Mouse (Mus musculus) fat pad, adult 2 months (tissue): ENCODE measurements at regions not wholly inside any gene's neighbourhood (a gene's known extent, or its start where the extent isn't known, plus 50 kb on each side); places are given as distances from the start of the nearest gene placed in this dataset.

Source experiments
- DNase-seq: peaks from one replicate; pipeline ENCODE4 v3.0.0-alpha.2; 2011; ENCODE audit warnings: low read depth, low spot score; ENCODE audit errors: extremely low read depth

DNA sequence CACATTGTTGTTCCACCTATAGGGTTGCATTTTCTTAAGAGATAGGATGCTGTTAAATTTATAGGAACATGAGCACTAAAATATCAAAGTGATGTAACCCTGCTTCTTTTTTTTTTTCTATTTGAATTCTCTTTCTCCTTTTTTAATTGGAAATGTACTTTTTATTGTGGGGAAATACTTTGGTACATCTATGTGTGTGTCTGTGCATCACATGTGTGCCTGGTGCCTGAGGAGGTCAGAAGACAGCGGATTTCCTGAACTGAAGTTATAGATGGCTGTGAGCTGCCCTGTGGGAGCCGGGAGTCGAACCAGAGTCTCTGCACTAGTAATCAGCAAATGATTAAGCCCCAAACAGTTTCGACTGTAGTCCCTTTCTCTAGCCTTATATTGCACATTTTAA is 180.7 kb downstream of the Ifng start:
- DNase-seq, result no peak

DNA sequence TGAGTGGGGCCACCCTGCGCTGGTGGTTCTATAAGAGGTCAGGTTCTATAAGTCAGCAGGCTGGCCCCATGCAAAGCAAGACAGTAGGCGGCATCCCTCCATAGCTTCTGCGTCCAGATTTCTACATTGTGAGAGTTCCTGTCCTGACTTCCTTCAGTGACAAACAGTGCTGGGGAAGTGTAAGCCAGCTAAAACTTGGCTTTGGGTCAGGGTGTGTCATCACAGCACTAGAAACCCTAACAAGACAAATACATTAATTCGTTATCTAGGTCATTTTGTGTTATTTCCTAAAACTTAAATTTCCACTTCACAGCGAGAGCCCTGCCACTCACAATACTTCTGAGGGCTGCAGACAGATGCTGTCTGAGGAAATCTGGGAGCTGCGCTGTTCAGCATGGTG is 181.3 kb downstream of the Ifng start:
- no peak for DNase-seq

DNA sequence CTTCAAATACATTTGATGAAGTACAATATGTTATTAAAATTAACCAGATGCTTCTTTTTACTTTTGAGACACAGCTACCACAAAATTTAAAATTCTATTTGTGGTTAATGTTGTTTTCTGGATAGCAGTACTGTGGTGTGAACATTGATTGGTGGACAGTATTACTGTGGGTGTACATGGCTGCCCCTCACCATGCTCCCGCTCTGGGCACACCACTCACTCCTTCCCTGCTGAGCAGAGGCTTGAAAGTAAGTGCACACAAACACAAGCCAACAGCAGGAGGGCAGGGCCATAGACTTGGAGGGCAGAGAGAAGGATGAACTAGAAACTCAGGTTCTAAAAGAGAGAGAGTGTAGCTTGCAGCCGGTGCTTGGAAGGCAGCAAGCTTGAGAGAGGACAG is 182.1 kb downstream of the Ifng start:
- DNase-seq, result no peak

DNA sequence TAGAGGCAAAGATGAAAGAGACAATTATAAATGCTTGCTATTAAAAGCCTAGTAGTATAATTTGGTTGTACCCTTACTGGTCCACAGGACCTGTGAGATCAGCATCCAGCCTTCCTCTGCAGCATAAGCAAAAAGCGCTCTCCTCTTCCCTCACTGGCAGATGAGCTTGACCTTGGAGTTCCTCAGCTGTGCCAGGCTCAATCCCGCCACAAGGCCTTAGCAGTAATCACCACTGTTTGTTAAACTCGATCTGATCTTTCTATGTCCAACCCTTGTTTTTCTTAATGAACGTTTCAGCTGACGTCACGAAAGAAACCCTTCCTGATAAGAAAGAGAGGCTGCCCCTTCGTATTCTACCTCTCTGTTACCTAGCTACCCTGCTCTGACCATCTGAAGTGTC is 183.5 kb downstream of the Ifng start:
- DNase-seq, result no peak

DNA sequence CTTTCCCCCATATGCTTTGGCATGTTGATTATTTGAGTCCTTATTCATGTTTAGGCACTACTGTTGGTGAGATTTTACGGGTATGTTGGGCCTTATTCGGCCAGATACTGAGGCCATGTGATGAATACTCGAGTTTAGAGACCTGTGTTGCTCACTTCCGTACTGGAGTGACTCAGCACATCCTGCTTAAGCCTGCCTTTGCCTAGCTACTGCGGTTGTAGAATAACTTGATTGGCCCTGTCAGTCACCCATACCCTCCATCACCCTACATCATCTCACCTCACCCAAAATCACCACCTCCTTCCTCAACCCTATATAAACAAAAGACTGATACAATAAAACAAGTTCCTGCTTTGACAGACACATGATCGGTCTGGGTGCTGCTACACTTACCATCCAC is 187.2 kb downstream of the Ifng start:
- DNase-seq, result no peak

DNA sequence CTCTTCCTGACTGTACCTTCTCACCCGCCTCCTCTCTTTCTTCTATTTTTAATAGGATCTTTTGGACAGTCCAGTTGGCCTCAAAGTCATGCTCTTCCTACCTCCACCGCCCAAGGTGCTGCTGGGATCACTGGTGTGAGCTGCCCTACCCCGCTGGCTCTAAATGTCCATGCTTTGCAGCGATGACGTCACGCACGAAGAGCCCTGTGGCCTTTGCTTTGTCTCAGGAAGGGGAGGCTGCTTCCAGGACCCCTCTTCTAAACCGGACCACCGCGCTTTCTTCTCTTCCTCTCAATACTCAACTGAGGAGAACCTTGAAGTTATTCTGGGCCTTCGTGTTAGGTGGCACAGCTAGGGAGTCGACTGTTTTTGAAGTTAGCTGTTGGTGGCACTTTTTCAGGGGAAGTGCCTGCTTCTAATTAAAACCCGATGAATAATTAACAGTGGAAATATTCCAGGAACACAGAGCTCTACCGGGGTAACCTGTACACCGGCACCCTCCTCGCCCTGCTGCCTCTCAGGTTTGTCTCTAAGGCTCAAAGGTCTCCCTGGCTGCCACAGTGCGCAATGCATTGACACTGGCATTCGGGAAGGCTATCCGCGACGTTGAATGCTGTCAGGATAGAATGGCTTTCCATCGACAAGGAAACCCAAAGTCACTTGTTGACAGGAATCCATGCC is 188.7 kb downstream of the Ifng start:
- DNase-seq, result no peak

DNA sequence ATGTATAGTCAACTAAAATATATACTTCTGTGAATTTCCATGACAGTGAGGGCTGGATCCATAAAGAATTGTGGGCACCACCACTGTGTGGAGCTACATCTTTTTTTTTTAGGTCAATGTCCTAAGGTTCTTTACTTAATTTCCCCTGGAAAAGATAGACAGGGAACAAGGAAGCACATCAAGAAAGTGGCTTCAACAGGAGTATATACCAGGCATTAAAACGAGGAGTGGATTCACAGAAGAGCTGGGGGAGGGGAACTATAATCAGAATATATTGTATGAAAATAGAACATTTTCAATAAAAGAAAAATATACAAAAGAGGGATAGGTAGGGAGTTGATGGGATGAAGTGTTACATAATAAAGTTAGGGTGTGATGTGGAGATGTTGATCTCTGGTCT is 190.9 kb downstream of the Ifng start:
- DNase-seq, result no peak

DNA sequence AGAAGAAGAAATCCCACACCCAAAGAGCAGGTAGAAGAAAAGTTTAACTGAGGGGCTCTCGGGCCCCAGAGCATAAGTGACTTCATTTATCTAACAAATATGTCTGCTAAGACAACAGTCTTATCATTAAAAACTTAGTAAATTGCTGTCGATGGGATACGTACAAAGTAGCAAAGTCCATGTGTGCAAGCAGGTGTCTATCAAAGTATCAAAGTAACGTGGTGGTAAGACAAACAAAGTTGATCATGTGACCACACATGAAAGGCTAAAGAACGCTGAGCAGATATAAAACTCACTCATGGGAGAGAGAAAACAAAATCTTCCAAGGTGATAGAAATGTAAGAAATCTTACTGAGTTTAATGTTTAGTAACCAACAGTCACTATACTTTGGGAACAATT is 191.3 kb downstream of the Ifng start:
- no peak for DNase-seq

DNA sequence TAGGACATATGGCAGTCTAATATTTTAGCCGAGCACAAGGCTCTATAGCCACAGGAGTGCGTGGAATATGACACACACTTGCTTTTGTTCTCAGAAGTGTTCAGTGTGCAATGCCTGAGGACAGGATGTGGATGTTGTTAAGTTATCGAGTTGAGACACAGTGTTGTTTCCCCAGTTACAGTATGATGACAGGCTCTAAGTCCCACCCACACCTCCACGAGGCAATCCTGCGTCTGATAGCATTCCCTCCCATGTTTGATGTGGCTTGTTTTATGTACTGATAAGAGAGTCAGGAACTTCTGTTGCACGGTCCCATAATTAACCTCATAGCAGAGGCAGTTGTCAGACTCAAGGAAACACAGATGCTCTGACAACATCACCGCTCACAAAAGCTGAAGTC is 192.6 kb downstream of the Ifng start:
- DNase-seq, result no peak

DNA sequence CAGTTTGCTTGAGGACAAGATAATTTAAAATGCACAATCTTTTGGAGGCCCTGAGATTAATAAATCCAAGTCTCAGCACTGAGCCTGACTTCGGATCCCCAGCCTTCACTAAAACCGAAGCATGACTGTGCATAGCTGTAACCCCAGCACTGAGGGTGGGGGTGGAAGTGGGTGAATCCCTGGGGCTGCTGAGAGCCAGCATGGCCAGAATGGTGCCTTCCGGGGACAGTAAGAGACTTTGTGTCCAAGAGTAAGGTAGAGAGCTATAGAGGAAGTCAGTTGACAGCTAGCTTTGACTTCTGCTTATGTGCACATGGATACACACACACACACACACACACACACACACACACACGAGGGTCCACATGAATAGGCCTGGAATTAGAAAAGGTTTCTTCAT is 198.3 kb downstream of the Ifng start:
- DNase-seq, result no peak

DNA sequence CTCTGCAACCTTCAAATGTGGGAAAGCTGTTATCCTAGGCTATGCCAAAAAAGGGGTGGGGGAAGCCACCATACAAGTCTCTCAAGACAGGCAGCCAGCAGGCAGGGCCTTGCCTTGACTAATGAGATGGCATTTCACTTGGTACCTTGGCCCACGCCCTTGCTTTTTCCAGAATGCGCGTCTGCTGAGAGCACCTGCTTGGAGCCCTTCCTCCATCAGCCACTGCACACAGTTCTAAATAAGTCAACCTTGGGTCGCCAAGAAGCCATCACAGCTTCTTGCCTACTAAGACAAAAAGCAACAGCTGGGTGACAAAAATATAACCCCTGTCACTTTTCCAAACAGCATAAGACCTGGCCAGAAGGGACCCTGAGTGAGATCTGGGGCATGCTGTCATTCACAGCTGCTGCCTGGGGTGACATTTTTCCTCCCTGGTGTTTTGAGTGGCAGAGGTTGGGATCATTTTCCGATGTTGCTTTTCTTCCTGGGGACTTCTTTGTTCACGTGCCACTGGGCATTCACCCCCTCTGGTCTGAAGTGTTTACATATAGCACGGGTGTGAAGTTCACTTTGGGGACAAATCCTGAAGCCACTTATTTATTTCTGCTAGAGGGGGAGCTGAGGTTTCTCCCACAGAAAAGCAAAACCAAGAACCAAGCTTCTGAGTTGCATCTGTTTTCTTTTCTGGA is 199.4 kb downstream of the Ifng start:
- DNase-seq, result no peak

DNA sequence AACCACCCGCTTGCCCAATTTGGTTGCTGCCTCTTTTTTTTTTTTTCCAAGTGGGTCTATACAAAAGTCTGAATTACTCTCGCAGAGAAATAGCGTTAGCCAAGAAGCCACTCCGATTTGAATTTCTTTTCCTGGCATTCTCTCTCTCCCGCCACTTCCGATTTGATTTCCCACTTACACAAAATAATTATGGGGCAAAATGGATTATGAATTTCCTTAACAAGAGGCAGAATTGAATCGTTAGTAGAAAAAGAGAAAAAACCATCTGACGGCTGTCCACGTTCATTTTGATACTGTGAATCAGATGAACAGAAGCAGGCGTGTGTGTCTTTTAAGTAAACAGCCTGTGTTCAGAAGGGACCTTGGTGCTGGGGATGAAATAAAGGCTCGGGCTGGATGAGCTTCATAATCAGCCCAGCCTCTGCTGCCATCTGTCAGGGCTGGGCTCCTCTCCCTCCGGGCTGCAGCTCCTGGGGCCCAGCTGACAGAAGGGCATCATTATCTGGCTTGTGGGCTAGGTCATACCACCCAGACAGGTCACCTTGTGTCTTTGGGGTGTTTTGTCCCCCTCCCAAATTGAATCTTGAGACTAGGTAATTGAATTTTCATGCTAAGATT is 200.1 kb downstream of the Ifng start:
- DNase-seq, result no peak

DNA sequence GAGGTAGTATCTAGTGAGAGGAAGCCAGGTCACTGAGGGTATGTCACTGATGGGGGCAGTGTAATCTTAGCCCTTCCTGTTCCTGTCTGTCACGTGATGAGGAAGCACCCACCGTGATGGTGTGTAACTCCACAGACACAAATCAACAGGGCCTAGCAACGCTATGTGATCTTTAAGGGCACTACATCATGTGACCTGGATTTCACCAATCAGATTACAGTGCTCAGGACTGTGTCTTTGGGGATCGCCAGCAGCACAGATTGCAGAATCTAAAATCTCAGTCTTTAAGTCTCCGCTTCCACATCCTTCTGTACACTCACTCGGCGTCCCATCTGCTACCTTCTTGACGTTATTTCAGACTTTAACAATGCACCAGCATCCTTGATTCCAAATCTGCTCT is 202.8 kb downstream of the Ifng start:
- DNase-seq, result no peak

DNA sequence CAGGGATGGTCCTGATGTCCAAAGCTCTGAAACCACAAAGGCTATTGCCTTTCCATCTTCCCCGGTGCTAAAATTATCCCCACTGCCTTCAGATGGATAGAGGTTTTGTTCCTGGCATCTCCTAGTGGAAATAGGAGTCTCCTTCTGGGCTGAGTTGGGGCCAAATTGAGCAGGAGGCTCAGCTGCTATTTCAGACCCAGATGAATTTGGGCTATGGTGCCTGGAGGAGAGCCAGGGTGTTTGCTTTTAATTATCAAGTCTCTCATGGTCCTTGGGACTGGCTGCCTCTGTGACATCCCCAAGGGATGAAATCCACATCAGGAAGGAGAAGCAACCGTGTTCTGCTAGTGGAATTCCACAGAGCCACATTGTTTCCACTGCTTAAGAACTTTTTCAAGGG is 207.3 kb downstream of the Ifng start:
- DNase-seq, result no peak

DNA sequence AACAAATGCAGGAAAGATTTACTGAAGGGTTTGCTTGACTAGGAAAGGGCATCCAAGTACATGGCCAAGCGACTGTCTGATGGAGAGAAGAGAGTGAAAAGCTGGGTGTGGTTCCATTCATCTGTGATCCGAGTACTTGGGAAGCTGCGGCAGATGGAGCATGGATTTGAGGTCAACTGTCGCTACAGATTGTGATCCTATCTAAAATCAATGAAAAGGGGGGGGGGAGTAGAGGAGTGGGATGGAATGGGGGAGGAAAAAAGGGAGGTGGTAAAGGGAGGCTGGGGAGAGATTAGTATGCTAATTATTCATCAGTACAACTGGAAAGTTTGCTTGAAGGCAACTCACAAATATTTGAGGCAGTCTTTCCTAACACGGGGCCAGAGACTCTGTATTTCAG is 213.4 kb downstream of the Dyrk2 start:
- DNase-seq, result no peak

DNA sequence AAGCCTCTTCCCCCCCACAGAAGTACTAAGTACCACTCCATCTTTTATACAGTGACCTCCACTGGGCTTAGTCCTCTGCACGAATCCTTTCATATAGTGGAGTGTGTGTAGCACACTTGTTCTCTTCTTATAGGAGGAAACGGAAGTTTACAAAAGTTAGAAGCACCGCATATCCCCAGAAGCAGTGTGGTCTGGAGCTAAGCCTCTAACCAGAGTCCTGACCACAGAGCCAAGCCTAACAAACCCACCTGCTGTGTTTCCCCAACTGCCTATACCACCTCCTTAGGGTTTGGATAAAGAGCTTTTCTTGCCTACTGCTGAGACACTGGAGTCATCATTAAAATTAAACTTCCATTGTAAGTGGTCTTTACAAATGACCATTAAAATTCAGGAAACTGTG is 204.0 kb downstream of the Dyrk2 start:
- DNase-seq, result no peak

DNA sequence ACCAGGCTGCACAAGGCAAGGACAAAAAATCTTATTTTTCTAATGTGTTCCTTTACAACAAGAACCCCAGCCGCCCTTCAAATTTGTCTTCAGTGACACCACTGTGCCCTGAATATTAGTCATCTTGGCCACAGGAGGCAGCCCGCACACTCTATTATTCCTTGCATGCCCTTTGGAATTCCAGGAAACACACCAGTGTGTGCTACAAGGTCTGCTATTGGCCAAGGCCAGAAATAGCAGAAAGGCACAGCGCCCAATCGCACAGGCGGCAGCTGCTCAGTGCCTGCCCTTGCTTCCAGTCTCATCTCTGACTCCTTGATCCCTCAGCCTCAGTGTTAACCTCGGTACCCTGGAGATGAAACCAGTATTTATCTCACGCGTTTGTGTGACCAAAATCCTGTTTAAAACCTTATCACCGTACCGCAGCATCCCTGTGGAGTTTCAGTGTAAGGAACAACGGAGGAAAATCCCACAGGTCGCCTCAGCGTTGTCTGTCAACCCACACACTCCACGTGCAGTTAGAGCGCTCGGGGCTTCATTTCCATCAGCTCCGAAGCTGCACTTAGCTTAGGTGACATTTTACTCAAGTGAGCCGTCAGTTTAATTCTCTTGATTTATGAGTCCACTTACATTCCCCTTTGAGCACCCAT is 194.1 kb downstream of the Dyrk2 start:
- no peak for DNase-seq

DNA sequence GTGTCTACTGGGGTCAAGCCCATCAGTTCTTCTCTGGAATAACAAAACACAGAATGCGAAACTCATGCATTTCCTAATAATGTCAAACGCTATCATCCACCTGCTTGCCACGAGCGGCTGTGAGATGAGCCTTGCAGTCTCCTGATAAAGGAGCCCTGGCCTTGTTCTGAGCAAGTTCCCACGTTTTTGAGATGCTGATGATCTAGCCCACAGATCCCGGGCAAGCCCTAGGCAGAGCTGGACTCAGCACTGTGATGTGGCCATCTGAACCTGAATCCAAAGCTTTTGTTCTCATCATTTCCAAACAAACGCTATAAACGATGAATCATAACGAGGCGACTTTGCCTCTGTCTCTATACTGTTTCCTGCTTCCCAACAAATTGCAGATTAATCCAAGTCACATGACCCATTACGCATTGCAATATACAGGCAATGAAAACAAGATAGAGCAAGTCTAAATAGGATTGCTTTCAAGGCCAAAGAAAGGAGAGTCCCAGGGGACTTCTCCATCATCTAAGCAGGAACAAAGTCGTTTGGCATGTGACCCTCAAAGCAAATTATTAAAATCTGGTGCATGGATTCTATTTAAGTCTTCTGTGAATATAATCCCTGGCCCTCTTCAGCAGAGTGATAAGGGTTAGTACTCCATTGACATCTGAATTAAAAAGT is 191.1 kb downstream of the Dyrk2 start:
- DNase-seq, result no peak

DNA sequence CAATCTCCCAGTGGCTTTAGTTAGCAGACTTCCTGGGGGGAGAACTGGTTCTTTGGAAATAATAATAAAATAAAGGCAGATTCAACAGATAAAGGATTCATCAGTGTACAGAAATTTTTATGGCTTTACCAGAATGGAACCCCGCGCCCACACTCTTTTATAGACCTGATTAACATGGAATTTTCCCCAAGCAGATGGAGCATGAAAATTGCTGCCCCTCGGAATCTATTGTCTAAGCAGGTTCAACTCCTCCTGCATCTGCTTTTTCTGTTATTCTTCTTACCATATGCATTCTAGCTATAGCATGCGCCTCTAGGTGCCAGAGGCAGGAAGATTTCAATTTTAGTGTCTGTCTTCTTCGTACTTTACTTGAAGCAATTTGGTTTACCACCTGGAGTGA is 190.5 kb downstream of the Dyrk2 start:
- no peak for DNase-seq

DNA sequence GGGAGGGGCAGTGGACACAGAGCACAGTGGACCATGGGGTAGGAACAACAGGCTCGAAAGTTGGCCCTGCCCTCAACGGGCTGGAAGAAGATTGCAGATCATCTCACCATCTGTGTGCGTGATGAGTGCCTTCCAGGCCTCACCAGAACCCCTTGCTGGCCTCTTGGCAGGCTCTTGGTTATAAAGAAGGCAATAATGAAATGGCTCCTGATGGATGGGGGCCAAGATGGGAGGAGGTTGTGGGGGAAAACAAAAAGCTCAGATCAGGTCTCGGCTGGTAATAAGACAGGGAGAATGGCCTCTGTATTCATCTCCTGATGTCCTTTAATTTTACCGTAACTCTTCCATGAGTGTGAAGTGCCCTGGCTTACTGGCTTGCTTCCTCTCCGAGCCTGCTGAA is 189.1 kb downstream of the Dyrk2 start:
- no peak for DNase-seq

DNA sequence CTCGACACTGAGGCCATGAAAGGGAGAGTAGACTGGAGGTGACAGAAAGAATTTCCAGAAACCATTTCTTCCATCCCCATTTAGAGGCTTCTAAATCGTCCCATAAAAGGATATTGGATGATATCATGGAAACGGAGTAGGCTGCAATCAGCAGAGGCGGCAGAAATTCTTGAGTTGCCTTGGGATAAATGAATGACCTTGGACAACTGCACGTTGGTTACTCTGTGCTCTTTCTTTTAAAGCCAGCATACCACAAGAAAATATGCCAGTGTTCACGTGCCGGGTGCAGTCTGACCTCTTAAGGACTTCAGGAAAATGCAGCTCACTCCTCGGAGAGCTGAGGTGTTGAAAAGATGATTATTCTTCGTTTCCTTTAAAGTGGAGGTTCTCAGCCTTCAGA is 186.7 kb downstream of the Dyrk2 start:
- DNase-seq, result no peak

DNA sequence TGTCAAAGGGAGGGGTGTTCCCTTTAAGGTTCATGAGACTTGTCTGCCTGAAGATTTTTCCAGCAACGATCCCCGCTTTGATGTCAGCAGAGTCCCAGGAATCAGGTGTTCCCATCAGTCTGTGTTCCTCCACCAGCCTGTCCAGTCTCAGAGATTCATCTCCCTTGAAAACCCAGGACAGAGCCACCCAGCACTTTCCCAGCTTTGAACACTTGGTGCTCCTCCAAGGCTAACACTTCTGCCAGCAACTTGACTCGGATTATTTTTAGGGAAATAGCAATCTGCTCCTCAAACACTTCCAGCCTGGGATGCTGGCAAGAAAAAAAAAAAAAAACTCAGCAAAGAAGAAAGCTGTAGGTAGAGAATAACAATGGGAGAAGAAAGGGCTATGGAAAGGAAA is 170.7 kb downstream of the Dyrk2 start:
- DNase-seq, result no peak
